In the genomic region with DNA sequence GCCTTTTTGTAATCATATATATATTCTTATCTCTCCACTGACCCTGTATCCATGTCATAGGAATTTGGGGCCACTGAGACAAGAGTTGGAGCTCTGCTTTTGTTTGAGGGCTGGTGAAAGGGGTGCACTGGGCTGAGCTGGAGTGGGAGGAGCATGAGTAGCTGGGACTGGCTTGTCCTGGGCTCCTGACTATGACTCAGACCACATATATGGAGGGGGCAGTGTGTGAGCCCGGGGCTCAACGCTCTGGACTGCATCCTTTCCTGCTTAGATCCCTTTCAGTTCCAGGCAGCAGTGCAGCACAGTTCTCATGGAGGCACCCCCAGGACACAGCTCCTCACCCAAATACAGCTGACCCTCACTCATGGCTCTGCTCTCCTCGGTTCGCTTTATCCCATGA, we compare ENCODE assay signal across 41 mouse cellular contexts. TPM values are rescaled to one million over a fixed set of nuclear protein-coding genes. Genes with fewer than 3 reads are reported as not detected.
"Had no signal": no experiment of that assay in that cellular context is flagged by ENCODE, and none has a peak within 500 bp of the region (broad histone marks: within the 10 kb centered on the region; RNA-seq: fewer than 3 reads in every experiment).

No protein-coding gene starts in this region.

- ATAC-seq: hindbrain, embryonic 16.5 days; inflammation-experienced regulatory T-cells, adult 6 months; intestine, embryonic 15.5 days; intestine, postnatal 0 days had no signal

- H3K27ac ChIP-seq: heart, embryonic 10.5 days; hindbrain, embryonic 10.5 days; hindbrain, embryonic 12.5 days; hindbrain, embryonic 14.5 days; intestine, embryonic 15.5 days; kidney, embryonic 15.5 days; kidney, postnatal 0 days; limb, embryonic 10.5 days; limb, embryonic 12.5 days; liver, embryonic 13.5 days; liver, embryonic 15.5 days had no signal

- H3K4me3 ChIP-seq: heart, embryonic 10.5 days; heart, embryonic 12.5 days; hindbrain, embryonic 10.5 days; hindbrain, embryonic 12.5 days; intestine, embryonic 15.5 days; kidney, embryonic 15.5 days; limb, embryonic 10.5 days; limb, embryonic 12.5 days; liver, embryonic 13.5 days; liver, embryonic 15.5 days had no signal

- H3K4me1 ChIP-seq: liver, embryonic 15.5 days had no signal

- DNase-seq: gastrocnemius, postnatal 14 days; gastrocnemius, postnatal 36 days; heart, adult 18-20 months; heart, postnatal 10 days; heart, postnatal 4 days; kidney, adult 18-20 months; kidney, adult 8-10 months; kidney, postnatal 14 days; kidney, postnatal 36 days; layer of hippocampus, adult 9-11 months; layer of hippocampus, postnatal 36 days; liver; liver, embryonic 13.5 days had no signal

RNA-seq across cellular contexts. Expression of a gene that starts 9.7 kb away (rescaled TPM):
- total RNA-seq: gastrocnemius, adult 18-20 months; gastrocnemius, adult 8-10 months; gastrocnemius, postnatal 14 days; gastrocnemius, postnatal 36 days; heart, adult 18-20 months; heart, adult 8-10 months; heart, postnatal 25 days had no signal
- polyA plus RNA-seq: heart, embryonic 10.5 days; hindbrain, embryonic 10.5 days; inflammation-experienced regulatory T-cells, adult 6 months; limb, embryonic 10.5 days; limb, embryonic 12.5 days; liver, embryonic 11.5 days; liver, embryonic 13.5 days; liver, embryonic 15.5 days had no signal

RNA-seq across cellular contexts. Expression of a gene that starts 25.5 kb away (rescaled TPM):
- total RNA-seq: gastrocnemius, adult 8-10 months had no signal

RNA-seq across cellular contexts. Expression of a gene that starts 44.3 kb away (rescaled TPM):
- total RNA-seq: gastrocnemius, adult 8-10 months; gastrocnemius, postnatal 14 days; gastrocnemius, postnatal 36 days; heart, postnatal 10 days; heart, postnatal 4 days; layer of hippocampus, adult 18-20 months; layer of hippocampus, postnatal 14 days; layer of hippocampus, postnatal 36 days; left cerebral cortex, adult 18-20 months; left cerebral cortex, postnatal 10 days; left cerebral cortex, postnatal 25 days had no signal
- polyA plus RNA-seq: heart, embryonic 10.5 days; heart, embryonic 12.5 days; hindbrain, embryonic 10.5 days; hindbrain, embryonic 12.5 days; hindbrain, embryonic 14.5 days; hindbrain, embryonic 16.5 days; limb, embryonic 12.5 days; liver, embryonic 11.5 days had no signal

RNA-seq across cellular contexts. Expression of a gene that starts 56.3 kb away (rescaled TPM):
- total RNA-seq: gastrocnemius, adult 18-20 months; gastrocnemius, adult 8-10 months; gastrocnemius, postnatal 14 days; gastrocnemius, postnatal 36 days; heart, adult 18-20 months; heart, adult 8-10 months; heart, postnatal 10 days; heart, postnatal 25 days; heart, postnatal 4 days; layer of hippocampus, adult 18-20 months; layer of hippocampus, postnatal 14 days; layer of hippocampus, postnatal 36 days; left cerebral cortex, adult 18-20 months; left cerebral cortex, adult 8-10 months; left cerebral cortex, postnatal 10 days; left cerebral cortex, postnatal 25 days had no signal
- polyA plus RNA-seq: heart, embryonic 10.5 days; heart, embryonic 12.5 days; heart, embryonic 14.5 days; heart, embryonic 16.5 days; hindbrain, embryonic 10.5 days; intestine, embryonic 15.5 days; intestine, postnatal 0 days; kidney, embryonic 15.5 days; kidney, postnatal 0 days; large intestine, adult 2 months; liver, embryonic 13.5 days; liver, embryonic 15.5 days had no signal
